Mouse (Mus musculus) large intestine, adult 2 months (tissue): ENCODE measurements around the gene Thumpd2. TPM values are rescaled to one million over a fixed set of nuclear protein-coding genes. Genes with fewer than 3 reads are reported as not detected.

Experiments used
- DNase-seq: peaks from one replicate; pipeline ENCODE4 v3.0.0-alpha.2; 2012; ENCODE audit warnings: low read depth, low spot score
- WGBS: fragments of 180-500 bp; shearing (Covaris S2); methylation state at CpG from one replicate; pipeline ENCODE4 v1.1.7; 2018; 5-methylcytosine and 5-hydroxymethylcytosine counted together
- polyA plus RNA-seq: library from polyadenylated mRNA; depleted of rRNA; stranded (reverse); fragments of >200 nt; gene quantifications from 2 replicates; pipeline ENCODE4 v1.2.3, GENCODE M21; 2012; rRNA removed

Thumpd2 gene
- polyA plus RNA-seq, result 0.81 and 0.84 TPM in 2 replicates

GRCm38 (mm10) chr17:81064979-81065311 lies at the start of gene Thumpd2:
TSS of gene Thumpd2 (minus strand) at chr17:81065082.
- DNase-seq, result peak; percentile 55
- under 1% methylated on average over 29 of the region's 29 CpGs for WGBS

GRCm38 (mm10) chr17:81104237-81104636 lies 39.4 kb upstream of the Thumpd2 start:
- no peak for DNase-seq
- WGBS, result 79% methylated on average over 2 of the region's 2 CpGs

- 61% methylated on average over 8 of the region's 8 CpGs for WGBS
- DNase-seq, result no peak
Observed at GRCm38 (mm10) chr17:81102866-81103265, 38.0 kb upstream of the Thumpd2 start.

- DNase-seq, result no peak
Observed at GRCm38 (mm10) chr17:81098444-81098843, 33.6 kb upstream of the Thumpd2 start.

DNA sequence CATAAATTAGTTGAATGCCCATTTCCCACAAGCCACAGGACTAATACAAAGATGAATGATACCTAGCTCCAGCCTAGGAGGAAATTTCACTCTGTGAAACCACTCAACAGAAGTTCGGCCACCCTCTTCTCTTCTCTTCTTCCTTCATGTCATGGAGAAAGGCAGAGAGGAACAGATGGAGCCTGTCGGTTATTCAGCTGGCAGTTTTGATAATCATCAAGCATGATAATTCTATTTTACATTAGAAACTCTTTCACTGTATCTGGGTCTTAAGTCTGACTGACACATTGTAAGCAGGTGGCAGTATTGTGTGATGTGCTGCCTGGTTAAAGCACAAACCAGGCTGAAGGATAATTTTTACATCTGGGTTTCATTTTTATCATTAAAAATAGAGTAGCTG lies 31.6 kb upstream of the Thumpd2 start:
- 92% methylated on average over 2 of the region's 2 CpGs for WGBS
- DNase-seq, result no peak

DNA sequence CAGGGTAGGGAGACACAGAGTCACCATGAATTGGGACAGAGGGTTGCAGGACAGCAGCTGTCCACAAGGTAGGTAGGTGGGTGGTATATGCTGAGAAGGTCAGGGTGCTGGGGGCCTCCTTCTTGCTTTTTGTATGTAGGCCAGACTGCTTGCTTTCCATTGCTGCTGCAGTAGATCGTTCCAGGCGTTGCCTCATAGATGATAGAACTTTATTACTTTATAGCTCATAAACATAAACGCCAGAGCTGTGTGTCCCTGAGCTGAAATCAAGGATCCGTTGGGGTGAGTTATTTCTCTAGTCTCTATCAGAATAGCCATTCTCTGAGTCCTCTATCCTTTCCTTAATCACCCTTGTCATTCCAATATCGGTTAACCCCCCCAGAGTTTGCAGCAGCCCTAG lies 27.9 kb upstream of the Thumpd2 start:
- peak; percentile 3 for DNase-seq
- WGBS, result 20% methylated on average over 5 of the region's 5 CpGs

DNA sequence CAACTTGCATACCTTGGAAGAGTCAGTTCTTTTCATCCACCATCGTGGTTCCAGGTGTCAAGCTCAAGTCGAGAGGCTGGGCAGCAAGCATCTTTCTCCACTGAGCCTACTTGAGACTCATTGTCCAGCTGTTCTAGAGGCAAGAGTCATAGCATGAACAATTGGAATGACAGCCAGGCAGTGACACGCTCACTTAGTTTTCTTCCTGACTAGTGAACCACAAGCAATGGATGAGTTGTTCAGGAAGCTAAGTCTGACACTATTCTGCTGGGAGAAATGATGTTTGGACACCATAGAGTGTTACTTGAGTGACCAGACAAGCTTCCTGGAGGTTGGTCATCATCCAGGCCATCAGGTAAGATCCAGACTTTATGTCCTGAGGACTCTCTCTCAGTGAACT lies 24.0 kb upstream of the Thumpd2 start:
- WGBS, result 44% methylated on average over 3 of the region's 3 CpGs
- no peak for DNase-seq

GRCm38 (mm10) chr17:81087735-81088134 lies 22.9 kb upstream of the Thumpd2 start:
- WGBS, result 79% methylated on average over 4 of the region's 4 CpGs
- no peak for DNase-seq

- DNase-seq, result peak; percentile 14
- 8% methylated on average over 28 of the region's 28 CpGs for WGBS
Observed at GRCm38 (mm10) chr17:81064279-81064978, 453 bp downstream of the Thumpd2 start.

GRCm38 (mm10) chr17:81063346-81063745 lies 1.5 kb downstream of the Thumpd2 start:
- DNase-seq, result no peak
- WGBS, result 94% methylated on average over 3 of the region's 3 CpGs

- 64% methylated on average over 6 of the region's 6 CpGs for WGBS
Observed at GRCm38 (mm10) chr17:81062349-81062871, 2.5 kb downstream of the Thumpd2 start.

DNA sequence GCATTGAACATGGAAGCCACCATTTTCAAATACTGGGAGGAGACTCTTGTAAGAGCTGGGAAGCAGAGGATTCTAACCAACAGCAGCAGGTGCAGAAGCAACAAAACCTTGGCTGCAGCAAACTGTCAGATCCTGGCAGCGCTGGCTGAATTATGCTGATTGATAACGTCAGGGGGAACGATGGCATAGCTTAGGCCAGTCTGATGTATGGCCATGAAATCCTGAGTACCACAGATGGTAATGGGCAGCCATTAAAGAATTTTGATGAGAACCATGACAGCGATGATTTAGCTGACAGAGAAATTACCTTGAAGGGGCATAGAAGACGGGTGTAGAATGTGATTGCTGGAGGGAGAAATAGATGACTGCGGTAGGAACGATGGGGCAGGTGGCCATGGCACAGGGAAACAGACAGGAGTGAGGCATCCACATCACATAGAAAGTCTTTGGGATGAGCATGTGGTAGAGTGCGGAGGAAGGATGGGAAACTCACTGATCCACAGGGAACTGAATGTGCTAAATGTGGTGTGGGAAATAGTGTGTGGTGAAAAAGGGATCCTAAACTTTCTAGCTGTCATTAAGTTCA lies 8.0 kb downstream of the Thumpd2 start:
- 92% methylated on average over 8 of the region's 8 CpGs for WGBS
- DNase-seq, result no peak

More at GRCm38 (mm10) chr17:81062349-81062871, 2.5 kb downstream of the Thumpd2 start:
- DNase-seq, result no peak

DNA sequence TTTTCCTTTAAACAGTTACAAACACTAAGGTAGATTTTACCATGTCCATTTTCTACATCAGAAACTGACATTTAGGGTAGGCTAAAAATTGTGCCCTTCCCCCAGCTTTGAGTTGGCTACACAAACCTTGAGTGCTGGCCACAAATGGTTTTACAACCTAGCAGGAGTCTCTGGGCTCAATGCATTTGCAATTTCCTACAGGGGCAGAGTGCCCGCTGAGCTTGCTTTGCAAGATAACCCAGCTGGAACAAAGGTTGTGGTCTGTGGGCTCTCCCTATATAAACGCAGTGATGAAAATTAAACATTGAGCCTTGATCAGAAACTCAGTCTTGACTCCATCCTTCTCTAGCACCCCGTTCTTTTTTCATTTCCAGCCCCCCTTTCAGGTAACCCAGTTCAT lies 8.8 kb downstream of the Thumpd2 start:
- WGBS, result 32% methylated on average over 3 of the region's 3 CpGs
- DNase-seq, result no peak

DNA sequence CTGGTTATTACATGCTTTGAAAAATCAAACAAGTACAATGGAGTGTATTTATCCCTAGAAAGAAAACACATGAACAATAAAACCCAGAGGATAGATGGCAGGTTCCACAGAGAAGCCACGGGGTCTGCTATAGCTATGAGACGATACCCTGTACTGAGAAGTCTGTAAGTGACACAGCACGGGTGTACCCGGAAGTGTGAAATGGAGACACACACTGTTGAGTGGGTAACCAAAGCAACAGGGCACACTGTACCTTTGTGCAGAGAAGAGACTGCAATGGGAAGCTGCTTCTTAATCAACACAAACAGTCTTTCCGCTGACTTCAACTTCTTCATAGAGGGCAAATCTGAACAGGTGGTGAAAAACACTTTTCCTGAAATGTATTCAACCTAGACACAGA lies 9.4 kb downstream of the Thumpd2 start:
- DNase-seq, result no peak
- WGBS, result 71% methylated on average over 5 of the region's 5 CpGs

DNA sequence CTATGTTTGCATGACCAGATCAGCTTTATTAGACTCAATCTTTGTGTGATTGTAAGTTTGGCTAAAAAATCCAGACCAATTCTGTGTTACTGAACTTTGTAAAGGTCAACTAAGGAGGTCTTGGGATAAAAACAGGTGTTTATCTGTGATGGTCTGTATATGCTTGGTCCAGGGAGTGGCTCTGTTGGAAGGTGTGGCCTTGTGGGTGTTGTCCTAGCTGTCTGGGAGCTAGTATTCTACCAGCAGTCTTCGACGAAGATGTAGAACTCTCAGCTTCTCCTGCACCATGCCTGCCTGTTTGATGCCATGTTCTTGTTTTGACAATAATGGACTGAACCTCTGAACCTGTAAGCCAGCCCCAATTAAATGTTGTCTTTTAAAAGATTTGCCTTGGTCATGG lies 11.6 kb downstream of the Thumpd2 start:
- no peak for DNase-seq
- 73% methylated on average over 2 of the region's 2 CpGs for WGBS

DNA sequence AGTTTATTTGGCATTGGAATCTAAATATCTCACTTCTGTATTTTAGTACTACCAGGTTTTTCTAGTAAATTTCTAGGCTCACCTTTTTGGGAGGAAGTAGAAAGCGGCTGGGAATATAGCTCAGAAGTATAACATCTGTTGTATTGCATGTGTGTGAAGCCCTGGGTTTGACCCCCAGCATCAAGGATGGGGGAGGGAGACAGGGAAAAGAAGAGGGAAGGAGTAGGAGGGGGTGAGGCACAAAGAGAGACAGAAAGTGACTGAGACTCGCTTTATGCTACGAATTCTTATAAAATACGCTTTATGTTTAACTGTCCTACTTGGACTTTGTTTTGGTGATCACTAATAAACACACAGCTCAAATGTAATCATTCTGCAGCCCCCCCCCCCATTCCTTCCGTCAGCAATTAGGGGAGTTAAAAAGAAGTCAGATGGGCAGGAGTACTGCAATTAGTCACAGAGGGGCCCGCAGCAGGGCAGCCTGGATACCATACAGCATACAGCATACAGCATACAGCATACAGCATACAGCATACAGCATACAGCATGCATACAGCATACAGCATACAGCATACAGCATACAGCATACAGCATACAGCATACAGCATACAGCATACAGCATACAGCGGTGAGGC lies 16.8 kb downstream of the Thumpd2 start:
- 81% methylated on average over 7 of the region's 7 CpGs for WGBS
- no peak for DNase-seq

GRCm38 (mm10) chr17:81045525-81046150 lies 19.2 kb downstream of the Thumpd2 start:
- DNase-seq, result no peak

DNA sequence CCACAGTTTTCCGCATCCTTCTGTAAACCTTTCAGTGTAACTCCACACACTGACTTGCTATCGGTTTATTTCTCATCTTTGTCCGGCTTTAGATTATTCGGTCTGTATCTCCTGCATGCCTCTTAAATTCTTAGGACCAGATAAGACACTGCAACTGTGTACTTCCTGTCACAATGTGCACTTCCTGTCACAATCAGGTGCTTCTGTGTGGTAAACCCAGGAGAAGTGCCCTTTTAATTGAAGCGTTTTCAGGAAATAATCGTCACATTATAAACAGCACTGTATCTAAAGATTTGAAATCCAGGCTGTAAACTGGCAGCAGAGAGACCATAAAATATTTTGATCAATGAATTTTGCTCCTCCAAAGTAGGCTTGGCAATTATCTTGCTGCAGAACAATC lies 19.8 kb downstream of the Thumpd2 start:
- DNase-seq, result no peak
- WGBS, result 92% methylated on average over 6 of the region's 6 CpGs

More at GRCm38 (mm10) chr17:81045525-81046150, 19.2 kb downstream of the Thumpd2 start:
- WGBS, result 84% methylated on average over 9 of the region's 9 CpGs

GRCm38 (mm10) chr17:81044356-81044755 lies 20.5 kb downstream of the Thumpd2 start:
- WGBS, result 92% methylated on average over 3 of the region's 3 CpGs
- DNase-seq, result no peak

DNA sequence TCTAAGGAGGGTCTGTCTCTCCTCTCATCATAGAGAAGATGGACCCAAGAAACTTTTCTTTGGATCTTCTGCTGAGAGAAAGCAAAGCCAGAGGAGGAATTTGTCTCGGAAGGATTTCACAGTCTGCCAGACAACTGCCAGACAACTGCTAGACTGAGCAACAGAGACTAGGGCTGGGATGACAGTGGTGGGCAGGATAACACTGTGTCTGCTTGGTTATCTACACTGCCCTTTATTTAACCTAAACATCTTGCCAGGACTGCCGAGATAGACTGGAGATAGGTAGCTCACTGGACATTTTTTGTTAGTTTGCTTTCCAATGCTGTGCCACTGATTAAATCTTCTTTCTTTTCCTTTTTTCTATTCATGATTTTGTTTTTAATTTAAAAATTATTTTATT lies 23.2 kb downstream of the Thumpd2 start:
- 88% methylated on average over 2 of the region's 2 CpGs for WGBS

More for the DNA sequence above, 23.2 kb downstream of the Thumpd2 start:
- no peak for DNase-seq
